Mouse (Mus musculus) lung, embryonic 16.5 days (tissue): ENCODE data around the gene Tbccd1. TPM values are rescaled to one million over a fixed set of nuclear protein-coding genes. Genes with fewer than 3 reads are reported as not detected.

Source experiments
- ATAC-seq: fragments of 200-750 bp; cut with Nextera tagmentation; 2 replicates; pipeline ENCODE4 v1.8.0; 2017; ENCODE audit warnings: low read depth, mild to moderate bottlenecking, moderate library complexity
- H3K27ac ChIP-seq: fragments of 300-500 bp; sonication (generic); 2 replicates; pipeline ENCODE4 v1.5.1; 2014; ENCODE audit warnings: mild to moderate bottlenecking, control low read depth, low read length
- H3K27me3 ChIP-seq: fragments of 300-500 bp; sonication (generic); 2 replicates; pipeline ENCODE4 v1.6.1; 2014; ENCODE audit warnings: low read depth, low read length, mixed read lengths; ENCODE audit not compliant: control insufficient read depth, insufficient read depth
- H3K36me3 ChIP-seq: fragments of 300-500 bp; sonication (generic); 2 replicates; pipeline ENCODE4 v1.6.1; 2014; ENCODE audit warnings: low read length; ENCODE audit not compliant: control insufficient read depth, insufficient read depth
- H3K4me1 ChIP-seq: fragments of 300-500 bp; sonication (generic); replicated peaks from 2 replicates; pipeline ENCODE4 v1.6.1; 2014; ENCODE audit warnings: low read length, mixed read lengths; ENCODE audit not compliant: control insufficient read depth, insufficient read depth
- H3K4me2 ChIP-seq: fragments of 300-500 bp; sonication (generic); 2 replicates; pipeline ENCODE4 v1.6.1; 2014; ENCODE audit warnings: low read depth, low read length, control low read depth
- H3K4me3 ChIP-seq: fragments of 300-500 bp; sonication (generic); 2 replicates; pipeline ENCODE4 v1.5.1; 2014; ENCODE audit warnings: mild to moderate bottlenecking, low read length, control low read depth
- H3K9ac ChIP-seq: fragments of 300-500 bp; sonication (generic); 2 replicates; pipeline ENCODE4 v1.6.1; 2014; ENCODE audit warnings: low read length, control low read depth
- H3K9me3 ChIP-seq: fragments of 300-500 bp; sonication (generic); 2 replicates; pipeline ENCODE4 v1.6.1; 2016; ENCODE audit warnings: low read length; ENCODE audit not compliant: control insufficient read depth
- WGBS: fragments of 180-500 bp; shearing (Covaris S2); extraction: QIAGEN DNeasy Blood & Tissue Kit; methylation state at CpG from one replicate; pipeline ENCODE4 v1.1.7; 2014; 5-methylcytosine and 5-hydroxymethylcytosine counted together
- polyA plus RNA-seq: library from polyadenylated mRNA; unstranded; fragments of >200 nt; fragmentation: Nextera tagmentation; extraction: Ambion mirVana; gene quantifications from 2 replicates; pipeline ENCODE4 v1.2.1, GENCODE M21; 2015

Tbccd1 gene
- polyA plus RNA-seq, 1 experiment from 2014 or later, result 27.4 TPM

- no peaks in the 10 kb centered on the region for H3K36me3 ChIP-seq
- 70% methylated on average over 5 of the region's 5 CpGs for WGBS
- ATAC-seq, result no peak
Measured at GRCm38 (mm10) chr16:22775471-22775985, 81.9 kb downstream of the Tbccd1 start.

GRCm38 (mm10) chr16:22768661-22769060 is 88.8 kb downstream of the Tbccd1 start:
- Histone ChIP-seq H3K27me3 (no peaks in the 10 kb centered on the region), H3K4me1 (no peaks in the 10 kb centered on the region), H3K9me3 (no peaks in the 10 kb centered on the region), H3K36me3 (no peaks in the 10 kb centered on the region), H3K4me3 (no peak overlapping the region), H3K4me2 (no peak overlapping the region), H3K9ac (no peak overlapping the region), H3K27ac (no peak overlapping the region)
- ATAC-seq, result no peak
- whole genome bisulfite sequencing, result 58% methylated on average over 8 of the region's 8 CpGs

More at GRCm38 (mm10) chr16:22775471-22775985, 81.9 kb downstream of the Tbccd1 start:
- no peak overlapping the region for H3K9ac ChIP-seq
- H3K4me2 ChIP-seq, result no peak overlapping the region
- no peaks in the 10 kb centered on the region for H3K4me1 ChIP-seq
- H3K27ac ChIP-seq, result no peak overlapping the region
- H3K4me3 ChIP-seq, result no peak overlapping the region
- H3K9me3 ChIP-seq, result no peaks in the 10 kb centered on the region
- H3K27me3 ChIP-seq, result no peaks in the 10 kb centered on the region

GRCm38 (mm10) chr16:22767405-22767804 is 90.1 kb downstream of the Tbccd1 start:
- Histone ChIP-seq H3K4me3 (no peak overlapping the region), H3K4me2 (no peak overlapping the region), H3K27ac (no peak overlapping the region), H3K27me3 (no peaks in the 10 kb centered on the region), H3K36me3 (no peaks in the 10 kb centered on the region), H3K9ac (no peak overlapping the region), H3K9me3 (no peaks in the 10 kb centered on the region), H3K4me1 (no peaks in the 10 kb centered on the region)
- WGBS, result 86% methylated on average over 3 of the region's 3 CpGs
- no peak for ATAC-seq

- Histone ChIP-seq H3K36me3 (no peaks in the 10 kb centered on the region), H3K4me2 (no peak overlapping the region), H3K27ac (peak overlapping the region; percentile 16; the same call in 1 of the 2 replicates), H3K4me1 (no peaks in the 10 kb centered on the region), H3K27me3 (no peaks in the 10 kb centered on the region), H3K9ac (no peak overlapping the region), H3K4me3 (no peak overlapping the region), H3K9me3 (no peaks in the 10 kb centered on the region)
- ATAC-seq, result no peak
- 65% methylated on average over 16 of the region's 16 CpGs for WGBS
Measured at GRCm38 (mm10) chr16:22766738-22767211, 90.7 kb downstream of the Tbccd1 start.

GRCm38 (mm10) chr16:22765531-22765930 is 91.9 kb downstream of the Tbccd1 start:
- no peaks in the 10 kb centered on the region for H3K27me3 ChIP-seq
- no peak overlapping the region for H3K27ac ChIP-seq
- 78% methylated on average over 7 of the region's 7 CpGs for WGBS
- H3K9ac ChIP-seq, result no peak overlapping the region
- no peak overlapping the region for H3K4me2 ChIP-seq
- ATAC-seq, result no peak
- H3K4me1 ChIP-seq, result no peaks in the 10 kb centered on the region
- H3K9me3 ChIP-seq, result no peaks in the 10 kb centered on the region; the same call in 1 of the 2 replicates
- H3K36me3 ChIP-seq, result no peaks in the 10 kb centered on the region
- H3K4me3 ChIP-seq, result no peak overlapping the region

Other genes with a start within 250 kb of the Tbccd1 start
- gene Dgkg, start 200.4 kb downstream of the Tbccd1 start, polyA plus RNA-seq, result 1.2 and 1.3 TPM in 2 replicates
- not detected in 2 replicates for gene Crygs, start 46.1 kb downstream of the Tbccd1 start, polyA plus RNA-seq
- gene Dnajb11, start 176 bp upstream of the Tbccd1 start, polyA plus RNA-seq, result 93.0 and 101 TPM in 2 replicates
- 8.9 and 74.9 TPM in 2 replicates for gene Ahsg, start 33.6 kb upstream of the Tbccd1 start, polyA plus RNA-seq
- not detected in 2 replicates for gene Fetub, start 60.7 kb upstream of the Tbccd1 start, polyA plus RNA-seq
- 0.16 TPM in 1 of 2 replicates, not detected in the other for gene Hrg, start 93.4 kb upstream of the Tbccd1 start, polyA plus RNA-seq
- 2.4 TPM in 1 of 2 replicates, not detected in the other for gene Kng2, start 171.8 kb upstream of the Tbccd1 start, polyA plus RNA-seq
- gene Kng1, start 200.2 kb upstream of the Tbccd1 start, polyA plus RNA-seq, result 1.2 and 13.7 TPM in 2 replicates
- 203 and 205 TPM in 2 replicates for gene Eif4a2, start 249.8 kb upstream of the Tbccd1 start, polyA plus RNA-seq